Mouse (Mus musculus): ENCODE data around the gene Pmepa1.

DNA sequence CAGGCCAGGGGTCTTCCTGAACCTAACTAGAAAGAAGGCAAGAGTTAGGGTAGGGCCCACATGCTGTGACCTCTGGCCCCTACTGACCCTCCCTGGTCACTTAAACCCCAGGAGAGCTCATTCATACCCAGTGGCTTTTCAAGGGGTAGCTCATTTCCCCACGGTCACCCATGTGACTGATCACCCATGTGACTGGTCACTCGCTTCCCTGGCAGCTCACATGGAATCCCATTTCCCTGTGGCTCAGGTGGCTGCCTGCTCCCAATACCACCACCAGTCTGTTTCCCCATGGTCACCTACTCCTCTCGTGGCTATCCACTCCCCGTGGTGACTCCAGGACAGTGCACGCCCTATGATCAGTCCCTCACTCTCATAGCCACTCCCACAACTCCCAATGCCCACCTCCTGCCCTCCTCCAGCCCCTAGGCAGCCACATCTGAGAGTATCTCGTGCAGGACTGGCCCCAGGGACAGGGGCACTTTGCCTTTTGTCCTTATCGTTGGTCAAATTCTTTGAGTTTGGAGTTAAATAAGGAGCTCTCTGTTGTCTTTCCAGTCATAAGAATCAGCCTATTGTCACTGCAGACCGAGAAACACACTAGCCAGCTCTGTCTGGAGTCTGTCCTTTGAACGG lies 17.8 kb downstream of the Pmepa1 start:
- TF ChIP-seq POLR2A (IDR thresholded peaks at IDR 0.05; ENCODE audit: low read depth, low read length): no peak
- TF ChIP-seq CTCF (IDR thresholded peaks at IDR 0.05; ENCODE audit: extremely low read depth, insufficient read depth, insufficient read length, insufficient replicate concordance): no peak
